Mouse (Mus musculus): Measurements from ENCODE around the gene Hist1h3b. TPM values are rescaled to one million over a fixed set of nuclear protein-coding genes. Genes with fewer than 3 reads are reported as not detected.
"Not testable (repeated sequence)": the region's sequence is repeated elsewhere in the genome, so short reads cannot be mapped to it uniquely, and the experiment has no call there.

Gene Hist1h3b
- polyA plus RNA-seq, 1 experiment = 4.7 TPM

GRCm38 (mm10) chr13:23710374-23711089 is 41.5 kb upstream of the Hist1h3b start, which contains the start of gene Hfe:
TSS of gene Hfe (minus strand) at chr13:23710854.
- Histone ChIP-seq H3K27ac (ENCODE audit: control insufficient read depth, insufficient read depth, low read depth, low read length) (peak within 1 kb of the TSS; percentile 41), H3K36me3 (ENCODE audit: control insufficient read depth, insufficient read depth, low read length) (no peaks in the 10 kb centered on the region), H3K27me3 (ENCODE audit: control insufficient read depth, insufficient read depth, low read length) (no peaks in the 10 kb centered on the region), H3K4me1 (ENCODE audit: control insufficient read depth, insufficient read depth, low read length) (peaks cover 6% of the 10 kb centered on the region), H3K4me3 (ENCODE audit: control insufficient read depth, low read depth, low read length) (peak within 1 kb of the TSS; percentile 79)
- peak; percentile 34; the same call in 1 of the 2 replicates for TF ChIP-seq POLR2A (IDR thresholded peaks at IDR 0.05; ENCODE audit: control insufficient read depth, low read depth, low read length)
- no peak for TF ChIP-seq CTCF (IDR thresholded peaks at IDR 0.05; ENCODE audit: control insufficient read depth, insufficient read depth, insufficient replicate concordance, low read depth, low read length)

DNA sequence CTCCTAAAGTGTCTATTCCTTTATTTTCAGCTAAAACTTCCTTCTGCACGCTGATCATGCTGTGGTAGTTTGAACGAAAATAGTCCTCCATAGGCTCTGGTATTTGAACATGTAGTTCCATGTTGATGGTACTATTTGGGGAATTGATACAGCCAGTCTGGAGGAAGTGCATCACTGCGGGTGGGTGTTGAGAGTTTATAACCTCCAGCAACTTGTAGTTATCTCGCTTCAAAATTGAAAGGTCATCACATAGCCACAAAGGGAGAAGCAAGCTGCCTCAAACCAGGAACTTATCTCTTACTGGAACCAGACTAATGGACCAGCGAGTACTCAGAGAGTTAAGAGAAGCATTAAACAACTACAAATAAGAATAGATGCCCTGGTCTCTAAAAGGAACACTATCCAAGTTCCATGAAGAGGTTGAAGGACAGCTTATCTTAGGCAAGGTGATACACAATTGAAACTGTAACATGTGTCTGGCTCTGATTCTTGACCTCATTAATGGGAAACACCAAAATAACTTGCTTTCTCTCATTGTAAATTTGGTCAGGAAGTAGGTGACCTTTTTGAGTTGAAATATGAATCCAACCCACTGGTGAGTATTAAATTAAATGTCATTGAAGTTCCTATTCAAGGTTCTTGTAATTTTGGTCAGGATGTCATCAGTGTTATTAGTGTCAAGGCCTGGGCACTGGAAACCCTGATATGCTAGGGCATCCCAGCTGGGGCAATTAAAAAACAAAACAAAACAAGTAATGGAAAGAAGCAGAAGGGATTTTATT is 35.6 kb upstream of the Hist1h3b start:
- Histone ChIP-seq H3K4me1 (ENCODE audit: control insufficient read depth, insufficient read depth, low read length) (no peaks in the 10 kb centered on the region), H3K27me3 (ENCODE audit: control insufficient read depth, insufficient read depth, low read length) (no peaks in the 10 kb centered on the region), H3K4me3 (ENCODE audit: control insufficient read depth, low read depth, low read length) (no peak overlapping the region), H3K36me3 (ENCODE audit: control insufficient read depth, insufficient read depth, low read length) (no peaks in the 10 kb centered on the region), H3K27ac (ENCODE audit: control insufficient read depth, insufficient read depth, low read depth, low read length) (no peak overlapping the region)
- TF ChIP-seq CTCF (IDR thresholded peaks at IDR 0.05; ENCODE audit: control insufficient read depth, insufficient read depth, insufficient replicate concordance, low read depth, low read length) = no peak
- no peak for TF ChIP-seq POLR2A (IDR thresholded peaks at IDR 0.05; ENCODE audit: control insufficient read depth, low read depth, low read length)

DNA sequence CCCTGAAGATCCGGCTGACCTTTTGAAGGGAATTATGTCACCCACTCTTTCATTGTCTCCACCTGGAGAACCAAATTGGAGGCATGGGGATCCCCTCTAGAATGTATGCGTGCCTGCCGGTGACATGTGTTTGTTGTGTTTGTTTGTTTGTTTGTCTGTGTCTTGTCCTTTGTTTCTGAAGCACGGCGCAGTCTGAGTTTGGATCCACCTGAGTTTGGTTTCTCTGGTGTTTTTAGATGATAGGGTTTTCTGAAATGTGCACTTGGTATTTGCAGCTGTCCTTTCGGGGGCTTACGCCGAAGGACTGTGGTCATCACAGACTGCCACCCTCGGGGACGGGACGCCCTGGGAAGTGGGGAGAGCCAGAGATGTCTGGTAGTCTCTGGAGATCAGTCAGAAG is 34.9 kb upstream of the Hist1h3b start:
- Histone ChIP-seq H3K27ac (ENCODE audit: control insufficient read depth, insufficient read depth, low read depth, low read length) (0 out of 2 replicates have a peak overlapping the region, but pooled peaks have one; percentile 21), H3K4me3 (ENCODE audit: control insufficient read depth, low read depth, low read length) (no peak overlapping the region), H3K36me3 (ENCODE audit: control insufficient read depth, insufficient read depth, low read length) (no peaks in the 10 kb centered on the region), H3K27me3 (ENCODE audit: control insufficient read depth, insufficient read depth, low read length) (no peaks in the 10 kb centered on the region), H3K4me1 (ENCODE audit: control insufficient read depth, insufficient read depth, low read length) (no peaks in the 10 kb centered on the region)
- no peak for TF ChIP-seq CTCF (IDR thresholded peaks at IDR 0.05; ENCODE audit: control insufficient read depth, insufficient read depth, insufficient replicate concordance, low read depth, low read length)
- TF ChIP-seq POLR2A (IDR thresholded peaks at IDR 0.05; ENCODE audit: control insufficient read depth, low read depth, low read length) = no peak

- H3K4me1 ChIP-seq (ENCODE audit: control insufficient read depth, insufficient read depth, low read length); H3K27ac ChIP-seq (ENCODE audit: control insufficient read depth, insufficient read depth, low read depth, low read length); H3K4me3 ChIP-seq (ENCODE audit: control insufficient read depth, low read depth, low read length); H3K27me3 ChIP-seq (ENCODE audit: control insufficient read depth, insufficient read depth, low read length); H3K36me3 ChIP-seq (ENCODE audit: control insufficient read depth, insufficient read depth, low read length): not testable (repeated sequence)
Measured at GRCm38 (mm10) chr13:23717593-23718245, 34.3 kb upstream of the Hist1h3b start.

GRCm38 (mm10) chr13:23724239-23724638 is 27.8 kb upstream of the Hist1h3b start:
- Histone ChIP-seq H3K27ac (ENCODE audit: control insufficient read depth, insufficient read depth, low read depth, low read length) (peak overlapping the region; percentile 37; the same call in 1 of the 2 replicates), H3K4me1 (ENCODE audit: control insufficient read depth, insufficient read depth, low read length) (peaks cover under 1% of the 10 kb centered on the region; the same call in 1 of the 2 replicates), H3K27me3 (ENCODE audit: control insufficient read depth, insufficient read depth, low read length) (no peaks in the 10 kb centered on the region), H3K36me3 (ENCODE audit: control insufficient read depth, insufficient read depth, low read length) (no peaks in the 10 kb centered on the region), H3K4me3 (ENCODE audit: control insufficient read depth, low read depth, low read length) (no peak overlapping the region)
- TF ChIP-seq POLR2A (IDR thresholded peaks at IDR 0.05; ENCODE audit: control insufficient read depth, low read depth, low read length) (no peak), CTCF (IDR thresholded peaks at IDR 0.05; ENCODE audit: control insufficient read depth, insufficient read depth, insufficient replicate concordance, low read depth, low read length) (no peak)

GRCm38 (mm10) chr13:23725213-23725612 is 26.9 kb upstream of the Hist1h3b start:
- Histone ChIP-seq H3K27ac (ENCODE audit: control insufficient read depth, insufficient read depth, low read depth, low read length) (no peak overlapping the region), H3K36me3 (ENCODE audit: control insufficient read depth, insufficient read depth, low read length) (no peaks in the 10 kb centered on the region), H3K4me1 (ENCODE audit: control insufficient read depth, insufficient read depth, low read length) (peaks cover 3% of the 10 kb centered on the region; the same call in 1 of the 2 replicates), H3K4me3 (ENCODE audit: control insufficient read depth, low read depth, low read length) (no peak overlapping the region), H3K27me3 (ENCODE audit: control insufficient read depth, insufficient read depth, low read length) (no peaks in the 10 kb centered on the region)
- TF ChIP-seq CTCF (IDR thresholded peaks at IDR 0.05; ENCODE audit: control insufficient read depth, insufficient read depth, insufficient replicate concordance, low read depth, low read length) (no peak), POLR2A (IDR thresholded peaks at IDR 0.05; ENCODE audit: control insufficient read depth, low read depth, low read length) (no peak)

Measured in testis, adult 2 months (tissue).